Mouse (Mus musculus): ENCODE results near the gene Mybbp1a.

The Mybbp1a gene

GRCm38 (mm10) chr11:72446311-72447105, 5.4 kb downstream of the Mybbp1a start:
- DNase-seq (ENCODE audit: low spot score in 2 of 2) = no peak

- no peak for DNase-seq (ENCODE audit: low spot score in 2 of 2)
These were observed 6.3 kb downstream of the Mybbp1a start for GRCm38 (mm10) chr11:72447475-72447874.

- no peak for DNase-seq (ENCODE audit: low spot score in 2 of 2)
These were observed 11.0 kb downstream of the Mybbp1a start for GRCm38 (mm10) chr11:72452140-72452665.

- DNase-seq (ENCODE audit: low spot score in 2 of 2) = no peak
These were observed 12.2 kb downstream of the Mybbp1a start for GRCm38 (mm10) chr11:72453105-72453953.

- no peak for DNase-seq (ENCODE audit: low spot score in 2 of 2)
These were observed 14.5 kb downstream of the Mybbp1a start for GRCm38 (mm10) chr11:72455694-72456093.

- no peak for DNase-seq (ENCODE audit: low spot score in 2 of 2)
These were observed 16.9 kb downstream of the Mybbp1a start for GRCm38 (mm10) chr11:72457995-72458496.

- no peak for DNase-seq (ENCODE audit: low spot score in 2 of 2)
These were observed 17.3 kb downstream of the Mybbp1a start for GRCm38 (mm10) chr11:72458502-72458901.

- DNase-seq (ENCODE audit: low spot score in 2 of 2) = no peak
These were observed 20.4 kb downstream of the Mybbp1a start for GRCm38 (mm10) chr11:72461500-72461981.

- no peak for DNase-seq (ENCODE audit: low spot score in 2 of 2)
These were observed 23.7 kb downstream of the Mybbp1a start for GRCm38 (mm10) chr11:72464821-72465220.

GRCm38 (mm10) chr11:72465978-72466693, 25.0 kb downstream of the Mybbp1a start:
- DNase-seq (ENCODE audit: low spot score in 2 of 2) = no peak

GRCm38 (mm10) chr11:72466694-72467507, 25.7 kb downstream of the Mybbp1a start:
- no peak for DNase-seq (ENCODE audit: low spot score in 2 of 2)

- DNase-seq (ENCODE audit: low spot score in 2 of 2) = no peak
These were observed 27.4 kb downstream of the Mybbp1a start for GRCm38 (mm10) chr11:72468525-72468924.

- DNase-seq (ENCODE audit: low spot score in 2 of 2) = peak in 1 of 2 experiments; percentile 41
These were observed 28.1 kb downstream of the Mybbp1a start for GRCm38 (mm10) chr11:72469217-72469616.

GRCm38 (mm10) chr11:72470004-72470403, 28.8 kb downstream of the Mybbp1a start:
- no peak for DNase-seq (ENCODE audit: low spot score in 2 of 2)

- no peak for DNase-seq (ENCODE audit: low spot score in 2 of 2)
These were observed 30.2 kb downstream of the Mybbp1a start for GRCm38 (mm10) chr11:72471381-72471780.

- DNase-seq (ENCODE audit: low spot score in 2 of 2) = no peak
These were observed 32.4 kb downstream of the Mybbp1a start for GRCm38 (mm10) chr11:72473540-72473939.

- DNase-seq (ENCODE audit: low spot score in 2 of 2) = no peak
These were observed 33.8 kb downstream of the Mybbp1a start for GRCm38 (mm10) chr11:72474926-72475325.

GRCm38 (mm10) chr11:72475408-72475807, 34.3 kb downstream of the Mybbp1a start:
- DNase-seq (ENCODE audit: low spot score in 2 of 2) = no peak

GRCm38 (mm10) chr11:72476074-72476625, 35.0 kb downstream of the Mybbp1a start:
- no peak for DNase-seq (ENCODE audit: low spot score in 2 of 2)

GRCm38 (mm10) chr11:72477182-72477581, 36.0 kb downstream of the Mybbp1a start:
- DNase-seq (ENCODE audit: low spot score in 2 of 2) = no peak

All from frontal cortex, postnatal 25 days (tissue).